Mouse (Mus musculus): ENCODE measurements at regions not wholly inside any gene's neighbourhood (a gene's known extent, or its start where the extent isn't known, plus 50 kb on each side); places are given as distances from the start of the nearest gene placed in this dataset.

- TF ChIP-seq POLR2A (IDR thresholded peaks at IDR 0.05; ENCODE audit: insufficient read length, low read depth) (no peak), USF1 (IDR thresholded peaks at IDR 0.05; ENCODE audit: low read depth) (no peak), MAX (IDR thresholded peaks at IDR 0.05; ENCODE audit: low read depth) (no peak), CEBPB (IDR thresholded peaks at IDR 0.05; ENCODE audit: insufficient read depth, poor library complexity, severe bottlenecking) (no peak)
Measured at GRCm38 (mm10) chr17:51645866-51646265, 187.2 kb downstream of the Satb1 start.
